Mouse (Mus musculus) induced T-regulatory cell, adult 2 months (primary cell): ENCODE data around the gene Tead2.

Source experiments
- DNase-seq: peaks from one replicate; pipeline ENCODE4 v3.0.0-alpha.2; 2012; ENCODE audit warnings: low read depth

Gene Tead2

DNA sequence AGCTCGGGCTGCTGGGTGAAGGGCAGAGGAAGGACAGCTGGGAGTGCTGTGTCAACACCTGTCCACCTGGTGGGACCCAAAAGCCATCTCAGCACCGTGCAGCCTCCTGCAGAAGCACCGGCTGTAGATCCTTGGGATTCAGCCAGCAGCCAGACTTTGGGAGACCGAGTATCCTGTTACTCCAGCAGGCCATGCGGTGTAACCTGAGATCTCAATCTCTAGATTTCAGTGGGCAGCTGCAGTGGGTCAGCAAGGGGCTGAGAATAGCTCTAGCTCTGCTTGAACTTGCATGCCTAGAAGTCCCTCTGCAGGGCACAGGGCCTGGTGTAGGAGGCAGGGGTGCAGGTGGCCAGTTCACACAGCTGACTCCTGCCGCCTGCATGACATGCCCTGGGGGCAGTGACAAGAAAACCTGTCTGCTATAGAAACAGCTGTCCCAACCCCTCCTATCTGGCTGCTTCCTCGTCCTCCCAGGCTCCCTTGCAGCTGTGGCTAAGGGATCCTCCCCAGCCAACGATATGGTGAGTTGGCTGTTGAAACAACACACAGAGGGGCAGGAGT lies 23.7 kb upstream of the Tead2 start:
- no peak for DNase-seq

DNA sequence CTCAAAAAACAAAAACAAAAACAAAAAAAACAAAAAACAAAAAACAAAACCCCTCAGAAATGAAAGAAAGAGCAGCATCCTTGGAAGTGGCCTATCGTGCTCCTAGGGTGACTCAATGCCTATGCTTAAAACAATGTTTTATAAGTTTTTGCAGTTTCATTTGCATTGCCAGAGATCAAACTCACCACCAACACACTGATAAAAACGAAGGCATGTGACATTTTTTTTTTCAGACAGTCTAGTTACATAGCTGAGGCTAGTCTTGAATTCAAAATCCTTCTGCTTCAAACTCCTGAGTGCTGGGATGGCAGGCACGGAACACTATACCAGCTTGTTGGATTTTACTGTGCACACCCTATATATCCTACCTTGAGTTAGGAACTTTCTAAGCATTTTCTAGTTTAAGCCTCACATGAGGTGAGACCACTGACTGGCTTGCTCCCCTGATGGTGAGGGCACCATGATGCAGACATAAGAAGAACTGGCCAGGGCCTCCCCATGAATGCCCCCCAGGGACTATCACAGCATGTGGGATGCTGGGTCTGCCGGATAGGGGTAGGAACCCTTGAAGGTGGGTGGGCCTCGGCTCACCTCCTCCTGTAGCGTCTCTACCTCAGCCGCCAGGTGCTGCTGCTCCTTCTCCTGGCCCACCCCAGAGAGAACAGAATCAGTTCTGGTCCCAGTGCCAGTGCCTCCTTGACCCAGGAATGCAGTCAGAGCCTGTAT lies 22.8 kb upstream of the Tead2 start:
- no peak for DNase-seq

DNA sequence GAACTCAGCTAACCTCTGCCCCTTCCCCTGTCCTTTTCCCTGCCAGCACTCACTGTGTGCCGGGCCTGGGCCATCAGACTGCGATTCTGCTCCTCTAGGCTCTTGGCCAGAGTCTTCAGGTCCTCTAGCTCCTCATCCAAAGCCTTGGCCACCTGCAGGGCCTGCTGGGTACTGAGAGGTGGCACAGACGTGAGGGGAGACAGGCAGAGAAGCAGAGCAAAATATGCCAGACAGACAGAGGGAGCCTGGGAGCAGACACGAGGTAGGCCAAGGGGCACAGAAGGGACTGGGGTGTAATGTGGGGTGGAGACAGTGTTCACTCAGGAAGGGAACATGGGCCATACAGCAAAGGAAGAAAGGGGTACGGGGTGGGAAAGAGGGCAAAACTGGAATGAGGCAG lies 22.1 kb upstream of the Tead2 start:
- DNase-seq, result no peak

DNA sequence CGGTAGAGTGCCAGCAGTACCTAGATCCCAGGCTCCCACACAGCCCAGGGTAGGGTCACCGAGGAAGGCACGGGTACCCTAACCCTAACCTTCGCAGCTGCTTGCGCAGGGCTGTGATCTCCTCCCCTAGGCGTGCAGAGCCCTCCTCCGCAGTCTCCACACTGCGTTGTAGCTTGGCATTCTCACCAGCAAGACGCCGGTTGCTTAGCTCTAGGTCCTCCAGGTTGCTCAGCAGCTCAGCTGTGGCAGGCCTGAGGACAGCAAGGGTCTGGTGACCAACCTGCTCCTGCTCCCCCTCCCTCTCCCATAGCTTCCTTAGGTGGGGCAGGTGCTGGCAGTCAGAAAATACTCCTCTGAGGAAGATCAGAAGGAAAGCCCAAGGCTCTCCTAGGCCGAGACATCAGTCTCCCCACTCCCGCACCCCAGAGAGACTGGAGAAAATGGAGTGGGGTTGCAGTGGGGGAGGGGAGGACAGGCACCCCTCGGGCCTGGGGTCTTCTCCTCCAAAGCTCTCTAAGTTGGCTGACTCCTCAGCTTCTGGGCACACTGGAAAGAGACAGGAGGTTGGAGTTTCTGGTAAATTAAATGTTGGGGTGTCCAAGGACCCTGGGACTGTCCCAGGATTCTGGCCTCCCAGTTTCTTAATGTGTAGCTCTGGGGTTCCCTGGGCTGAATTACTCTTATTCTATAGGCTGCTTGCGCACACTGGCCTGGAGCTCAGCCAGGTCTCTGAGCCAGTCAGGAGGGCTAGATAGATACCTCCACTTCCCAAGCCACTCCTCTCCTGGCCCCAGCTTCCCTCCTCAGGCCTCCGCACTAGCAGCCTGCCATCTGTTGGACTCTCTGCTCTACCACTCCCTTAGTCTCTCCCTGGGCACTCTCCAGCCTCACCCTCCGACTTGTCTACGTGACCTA lies 21.4 kb upstream of the Tead2 start:
- no peak for DNase-seq

DNA sequence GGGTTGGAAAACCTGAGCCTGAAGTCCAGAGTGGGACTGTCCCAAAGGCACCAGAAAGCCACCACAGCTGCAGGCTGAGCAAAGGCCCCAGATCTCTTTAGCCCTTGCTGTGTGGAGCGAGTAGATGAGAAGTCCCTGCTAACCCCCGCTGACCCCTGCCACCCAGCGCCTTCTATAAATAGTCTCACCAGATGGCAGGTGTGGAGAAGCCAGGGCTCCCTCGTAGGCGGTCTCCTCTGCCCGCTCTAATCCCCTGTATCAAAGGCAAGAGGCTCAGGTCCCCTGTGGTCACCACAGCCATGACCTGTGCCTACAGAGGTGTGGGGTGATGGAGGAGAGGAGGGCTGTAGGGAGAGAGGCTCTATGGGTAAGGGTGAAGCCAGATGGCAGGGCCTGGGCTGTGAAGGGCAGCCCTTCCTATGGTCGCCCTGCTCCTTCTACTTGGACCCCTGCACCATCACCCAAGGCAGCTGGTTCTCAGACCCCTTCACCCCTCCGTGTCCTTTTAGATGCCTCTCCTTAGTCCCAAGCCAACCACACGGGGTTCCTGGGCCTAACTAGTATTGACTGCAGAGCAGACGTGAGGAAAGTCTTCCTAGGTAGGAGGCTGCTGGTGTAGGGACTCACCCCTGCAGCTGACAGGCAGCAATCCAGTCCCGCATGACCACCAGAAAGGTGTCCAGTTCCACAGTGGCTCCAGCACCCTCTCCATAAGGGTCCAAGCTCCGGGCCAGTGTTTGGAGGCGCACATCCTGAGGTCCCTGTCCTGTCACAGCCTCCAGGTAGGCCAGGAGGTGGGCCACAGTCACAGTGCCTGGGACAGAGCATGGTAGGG lies 20.0 kb upstream of the Tead2 start:
- no peak for DNase-seq

DNA sequence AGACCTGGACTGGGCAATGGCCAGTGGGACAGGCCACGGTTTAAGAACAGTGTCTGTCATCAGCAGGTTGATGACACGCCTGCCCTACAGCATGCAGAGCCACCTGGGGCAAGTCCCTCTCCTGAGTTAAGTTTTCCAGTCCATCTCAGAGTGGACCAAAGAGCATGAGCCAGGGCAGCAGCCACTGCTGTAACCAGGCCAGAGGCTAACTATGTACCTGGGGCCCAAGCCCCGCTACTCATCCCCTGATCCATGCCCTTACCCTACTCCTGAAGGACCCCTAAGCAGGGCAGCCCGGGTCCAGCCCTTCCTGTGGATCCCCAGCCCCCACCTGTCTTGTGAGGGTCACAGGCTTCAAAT lies 19.4 kb upstream of the Tead2 start:
- no peak for DNase-seq

DNA sequence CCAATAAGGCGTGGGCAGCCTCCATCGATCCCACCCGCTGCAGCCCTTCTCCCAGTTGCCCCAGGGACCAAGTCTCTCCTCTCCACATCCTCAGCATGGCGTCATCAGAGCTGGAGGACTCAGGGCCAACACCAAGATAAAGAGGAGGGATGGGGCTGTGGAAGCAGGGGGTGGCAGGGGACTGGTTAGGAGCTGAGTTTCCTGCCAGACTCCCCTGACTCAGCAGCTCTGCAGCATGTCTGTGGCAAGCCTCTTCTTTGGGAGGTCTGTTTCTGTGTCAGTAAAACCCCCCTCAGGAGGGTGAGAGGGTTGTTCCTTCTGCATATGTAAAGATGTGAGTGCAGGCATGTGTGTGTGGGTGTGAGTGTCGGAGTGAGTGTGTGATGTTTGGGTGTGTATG lies 18.6 kb upstream of the Tead2 start:
- no peak for DNase-seq

DNA sequence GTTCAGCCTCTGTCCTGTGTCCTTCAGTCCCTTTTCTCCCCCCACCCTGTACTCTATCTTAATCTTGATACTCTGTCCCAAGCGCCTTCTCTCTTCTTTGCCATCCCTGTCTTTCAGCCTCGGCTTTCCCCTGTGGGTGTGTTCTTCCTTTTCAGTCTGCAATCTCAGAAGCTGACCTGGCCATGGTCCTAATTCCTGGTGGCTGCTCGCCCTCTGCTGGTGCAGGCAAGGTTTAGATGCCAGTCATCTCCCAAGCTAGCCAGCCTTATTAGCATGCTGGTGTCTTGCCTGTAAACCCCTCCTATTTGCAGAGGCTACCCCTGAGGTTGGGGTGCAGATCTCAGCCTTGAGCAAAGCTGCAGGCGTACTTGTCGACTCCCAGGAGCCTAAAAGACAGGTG lies 17.1 kb upstream of the Tead2 start:
- DNase-seq, result peak; percentile 61

DNA sequence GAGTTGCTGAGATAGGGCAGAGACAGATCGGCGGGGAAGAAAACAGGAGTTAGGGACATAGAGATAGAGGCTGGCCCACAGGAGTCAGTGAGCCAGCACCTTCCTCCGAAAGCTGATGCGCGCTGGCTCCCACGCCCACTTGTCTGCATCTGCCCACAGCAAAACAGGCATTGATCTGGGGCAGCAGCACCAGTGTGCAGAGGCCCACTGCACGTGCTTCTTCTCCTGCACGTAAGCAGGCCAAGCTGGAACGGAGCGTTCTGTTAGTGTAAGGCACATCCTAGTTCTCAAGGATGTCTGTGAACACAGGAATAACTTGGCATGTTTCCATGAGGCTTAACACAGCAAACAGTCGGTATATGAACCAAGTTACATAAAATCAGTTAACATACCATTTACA lies 16.6 kb upstream of the Tead2 start:
- no peak for DNase-seq

DNA sequence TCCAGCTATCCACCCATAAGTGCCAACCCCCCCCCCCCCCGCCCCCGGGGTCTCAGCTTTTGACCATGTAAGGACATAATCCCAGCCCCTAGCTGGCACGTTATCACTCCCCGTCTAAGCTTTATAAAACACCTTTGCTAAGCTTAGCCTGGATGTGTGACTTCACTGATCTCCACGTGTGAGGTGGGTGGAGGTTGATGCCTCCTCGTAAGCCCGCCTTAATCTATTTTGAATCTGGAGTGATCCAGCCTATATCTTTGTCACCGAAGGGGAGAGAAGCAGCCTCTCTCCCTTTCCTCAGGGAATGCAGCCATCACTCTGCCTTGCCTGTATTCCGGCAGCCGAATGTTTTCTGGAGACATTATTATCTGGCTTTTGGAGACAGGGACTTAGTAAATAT lies 12.9 kb upstream of the Tead2 start:
- no peak for DNase-seq

DNA sequence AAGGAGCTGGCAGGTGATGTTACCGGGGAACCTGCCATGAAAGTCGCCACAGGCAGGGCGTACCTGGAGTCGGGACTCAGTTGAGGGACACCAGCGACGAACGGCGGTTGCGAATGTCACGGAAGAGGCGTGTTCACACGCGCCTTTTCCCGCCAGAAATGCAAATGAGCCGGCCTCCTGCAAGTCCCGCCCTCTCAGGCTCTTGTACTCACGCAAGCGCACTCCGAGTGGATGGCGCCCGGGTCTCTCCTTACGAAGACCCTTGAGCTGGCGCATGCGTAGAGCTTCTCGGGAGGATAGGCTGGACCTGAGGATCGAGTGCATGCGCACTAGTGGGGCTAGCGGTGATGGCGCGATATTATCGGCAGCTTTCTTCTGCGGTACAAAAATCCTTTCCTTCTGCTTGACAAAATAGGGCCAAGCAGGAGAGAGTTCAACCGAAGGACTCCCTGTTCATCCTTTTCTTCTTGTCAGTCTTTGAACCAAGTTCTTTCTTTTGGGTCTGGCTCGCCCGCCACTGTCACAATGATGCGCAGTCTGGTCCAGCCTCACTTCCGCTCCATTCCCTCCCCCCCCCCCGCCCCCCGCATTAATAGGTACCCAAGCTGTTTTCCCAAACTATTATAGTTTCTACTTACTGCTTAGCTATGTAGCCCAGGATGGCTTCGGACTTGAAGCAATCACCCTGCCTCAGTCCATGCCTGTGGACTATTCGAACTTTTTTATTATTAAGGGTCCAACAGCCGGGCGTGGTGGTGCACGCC lies 11.0 kb upstream of the Tead2 start, which contains the start of gene Ccdc155:
Gene Ccdc155, minus strand, starts transcription at position 513 of the 764 bp plus-strand sequence.
- DNase-seq, result peak; percentile 98

DNA sequence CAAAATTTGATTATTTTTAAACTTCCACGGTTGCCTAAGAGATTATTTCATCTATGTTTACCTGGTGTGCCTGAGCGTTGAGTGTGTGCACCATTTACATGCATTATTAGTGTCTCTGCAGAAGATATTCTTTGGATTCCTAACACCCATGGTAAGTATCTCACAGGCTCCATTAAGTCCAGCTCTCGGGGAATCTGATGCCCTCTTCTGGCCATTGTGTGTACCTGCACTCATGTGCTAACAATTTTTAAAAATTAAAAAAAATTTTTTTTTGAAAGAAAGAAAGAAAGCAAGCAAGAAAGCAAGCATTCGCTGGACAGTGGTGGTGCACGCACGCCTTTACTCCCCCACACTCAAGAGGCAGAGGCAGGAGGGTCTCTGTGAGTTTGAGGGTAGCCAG lies 7.3 kb upstream of the Tead2 start:
- peak; percentile 22 for DNase-seq

DNA sequence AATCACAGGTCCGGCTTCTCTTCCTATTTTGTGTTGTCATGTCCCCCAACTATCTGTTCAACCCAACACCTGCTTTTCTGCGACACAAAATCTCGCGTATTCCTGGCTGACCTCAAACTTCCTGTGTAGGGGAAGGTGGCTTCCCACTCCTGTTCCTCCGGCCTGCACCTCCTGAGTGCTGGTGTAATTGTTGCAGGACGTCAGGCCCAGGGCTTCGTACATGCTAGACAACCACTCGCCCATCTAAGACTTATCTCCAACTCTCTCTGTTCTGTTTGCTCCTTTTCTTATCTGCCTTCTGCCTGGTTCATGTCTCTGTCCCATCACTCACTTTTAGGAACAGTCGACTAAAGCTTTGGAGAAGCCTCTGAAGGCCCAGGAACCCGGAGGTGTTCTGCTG lies 4.5 kb upstream of the Tead2 start:
- DNase-seq, result peak; percentile 55

DNA sequence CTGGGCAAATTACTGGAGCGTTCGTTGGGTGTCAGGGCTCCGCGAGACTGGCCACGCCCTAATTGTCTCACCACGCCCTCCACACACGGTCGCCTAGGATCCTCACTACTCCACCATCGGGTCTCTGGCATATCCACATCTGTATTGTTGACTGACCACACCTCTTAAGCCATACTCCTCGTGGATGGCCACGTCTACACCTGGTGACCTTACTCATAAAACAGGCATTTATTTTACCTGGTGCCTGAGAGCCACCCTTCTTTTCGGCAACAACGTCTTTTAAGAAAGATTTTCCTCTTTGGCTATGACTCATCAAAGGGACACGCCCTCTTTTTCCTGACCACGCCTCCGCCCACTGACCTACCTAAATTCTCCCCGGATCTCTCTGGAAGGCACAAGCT lies 3.7 kb upstream of the Tead2 start, which contains the start of gene Dkkl1:
Gene Dkkl1, minus strand, starts transcription at position 297 of the 401 bp plus-strand sequence.
- DNase-seq, result peak; percentile 71

DNA sequence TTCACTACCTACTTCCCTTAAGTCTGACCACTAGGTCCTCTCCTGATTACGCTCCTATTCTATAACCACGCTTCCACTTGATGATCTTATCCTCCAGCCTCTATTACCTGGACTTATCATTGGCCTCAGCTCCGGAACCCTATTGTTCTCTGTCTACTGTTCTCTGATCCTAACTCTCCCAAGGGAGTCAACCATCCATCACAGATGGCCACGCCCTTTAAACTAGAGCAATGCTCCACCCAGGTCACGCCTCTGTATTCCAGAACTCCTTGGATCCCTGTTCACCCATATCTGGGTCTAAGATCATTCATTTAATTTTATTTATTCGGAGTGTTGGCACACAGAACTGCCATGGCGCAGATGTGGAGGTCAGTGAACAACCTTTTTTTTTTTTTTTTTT lies 3.2 kb upstream of the Tead2 start:
- DNase-seq, result peak; percentile 21

DNA sequence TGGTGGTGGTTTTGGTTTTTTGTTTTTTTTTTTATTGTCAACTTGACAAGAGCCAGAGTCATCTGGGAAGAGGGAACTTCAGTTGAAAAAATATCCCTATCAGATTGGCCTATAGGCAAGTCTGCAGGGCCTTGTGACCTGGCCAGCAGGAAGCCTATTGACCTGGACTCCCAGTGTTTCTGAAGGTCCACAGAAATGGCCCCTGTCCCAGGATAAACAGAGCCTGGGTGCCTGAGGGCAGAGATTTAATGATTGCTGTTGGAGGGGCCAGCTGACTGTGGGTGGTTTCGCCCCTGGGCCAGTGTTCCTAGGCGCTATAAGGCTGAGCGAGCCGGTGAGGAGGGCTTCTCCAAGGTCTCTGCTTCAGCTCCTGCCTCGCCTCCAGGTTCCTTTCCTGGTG lies 1.8 kb upstream of the Tead2 start:
- no peak for DNase-seq

DNA sequence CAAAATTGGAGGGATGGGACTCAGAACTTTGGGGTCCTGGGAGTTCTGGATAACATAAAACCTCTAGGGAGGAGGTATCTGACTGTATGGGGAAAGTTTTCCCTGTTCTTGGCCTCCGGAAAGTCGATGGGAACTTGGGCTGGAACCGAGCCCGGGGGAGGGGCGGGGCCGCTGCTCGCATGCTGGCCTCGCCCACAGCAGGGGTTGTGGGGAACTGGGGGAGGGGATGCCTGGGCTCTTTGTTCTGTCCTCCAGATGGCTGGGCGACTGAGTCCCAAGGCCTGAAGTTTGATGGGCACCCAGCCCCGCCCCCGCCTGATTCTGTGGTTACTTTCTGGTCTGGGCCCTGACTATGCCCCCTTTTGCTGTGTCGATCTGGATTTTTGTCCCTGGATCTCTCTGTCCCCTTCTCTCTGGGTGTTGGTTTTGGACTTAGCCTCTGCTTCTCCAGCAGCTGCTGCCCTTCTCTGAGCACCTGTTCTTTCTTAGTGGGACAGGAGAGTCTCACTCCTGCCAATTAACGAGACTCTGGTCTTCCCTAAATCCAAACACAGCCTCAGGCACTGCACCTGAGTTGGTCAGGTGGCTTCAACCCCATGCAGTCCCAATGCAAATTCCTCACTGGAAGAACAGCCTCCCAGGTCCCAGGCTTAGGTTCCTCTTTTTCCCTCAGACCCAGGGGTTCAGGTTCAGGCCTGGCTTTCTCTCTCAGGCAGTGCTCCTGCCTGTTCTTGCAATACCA lies 1.1 kb downstream of the Tead2 start:
- DNase-seq, result no peak

DNA sequence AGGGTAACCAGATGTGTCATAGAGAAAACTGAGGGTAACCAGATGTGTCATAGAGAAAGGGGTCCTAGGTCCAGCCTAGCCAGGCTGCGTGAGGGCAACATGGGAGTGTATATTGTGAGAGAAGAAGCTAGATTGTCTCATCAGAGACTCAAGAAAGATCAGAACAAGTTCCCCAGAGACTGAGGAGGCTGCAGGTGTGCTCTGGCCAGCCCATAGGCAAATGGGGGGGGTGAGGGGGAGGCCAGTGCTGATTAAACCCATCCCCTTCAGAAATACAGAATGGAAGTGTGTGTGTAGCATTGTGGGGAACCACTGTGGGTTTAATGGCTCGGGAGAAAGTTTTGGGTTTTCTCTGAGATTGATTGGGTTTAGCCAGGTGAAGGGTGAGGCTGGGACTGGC lies 6.1 kb downstream of the Tead2 start:
- DNase-seq, result no peak

DNA sequence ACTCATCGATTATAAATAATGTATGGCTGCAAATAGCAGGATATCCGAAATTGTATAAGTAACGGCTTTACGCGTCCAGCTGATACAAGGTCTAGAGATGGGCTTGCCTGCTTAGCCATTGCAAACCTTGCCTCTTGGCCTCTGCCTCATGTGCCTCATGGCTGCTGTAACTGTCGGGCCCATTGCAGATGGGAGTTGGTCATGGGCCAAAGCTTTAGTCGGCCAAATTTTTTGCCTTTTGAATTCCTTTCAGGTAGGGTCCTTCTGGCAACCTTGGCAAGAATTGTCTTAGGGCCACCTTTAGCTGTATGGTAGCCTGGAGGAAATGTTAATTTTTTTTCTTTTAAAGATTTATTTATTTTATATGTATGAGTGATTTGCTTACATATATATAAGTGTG lies 9.3 kb downstream of the Tead2 start:
- no peak for DNase-seq

DNA sequence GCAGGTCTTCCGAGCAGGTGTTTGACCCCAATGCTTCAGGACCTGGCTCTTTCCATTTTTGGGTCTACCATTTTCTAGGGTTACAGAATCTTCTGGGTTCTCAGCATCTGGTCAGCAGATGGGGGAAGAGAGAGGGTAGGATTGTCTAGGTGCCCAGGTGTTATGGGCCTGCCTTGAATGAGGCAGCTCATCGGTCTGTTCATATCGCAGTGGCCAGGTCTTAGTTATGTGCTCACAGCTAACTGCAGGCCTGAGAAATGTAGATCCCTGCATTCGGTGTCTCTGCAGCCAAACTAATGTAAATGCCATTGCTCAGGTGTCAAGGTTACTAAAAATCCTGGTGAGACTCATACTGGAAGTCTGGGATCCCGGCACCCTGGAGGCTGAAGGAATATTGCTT lies 10.9 kb downstream of the Tead2 start:
- no peak for DNase-seq

DNA sequence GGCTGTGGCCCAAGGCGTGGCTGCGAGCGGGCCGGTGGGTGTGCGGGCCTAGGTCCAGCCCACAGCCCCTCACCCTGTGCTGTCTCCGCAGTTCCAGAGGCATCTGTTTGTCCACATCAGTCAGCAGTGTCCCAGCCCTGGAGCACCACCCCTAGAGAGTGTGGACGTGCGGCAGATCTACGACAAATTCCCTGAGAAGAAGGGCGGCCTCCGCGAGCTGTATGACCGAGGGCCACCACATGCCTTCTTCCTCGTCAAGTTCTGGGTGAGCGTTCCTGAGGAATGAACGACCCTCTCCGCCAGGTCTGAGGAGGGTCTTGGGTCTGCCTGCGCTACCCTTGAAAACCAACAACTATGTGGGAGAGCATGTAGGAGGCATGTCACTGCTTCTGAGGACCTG lies 13.0 kb downstream of the Tead2 start:
- no peak for DNase-seq
